Mouse (Mus musculus) embryonic fibroblast, embryonic 13.5 days (primary cell): ENCODE measurements around the gene Atp1a3.
A peak's percentile ranks its signal among the peaks of the same experiment; 100 is the strongest.

ENCODE experiments used
- CTCF ChIP-seq: IDR thresholded peaks from 2 replicates; pipeline ENCODE4 v1.5.1; 2011; ENCODE audit warnings: mild to moderate bottlenecking, control low read depth, low read length, moderate library complexity, borderline replicate concordance; ENCODE audit not compliant: insufficient read depth
- POLR2A ChIP-seq: IDR thresholded peaks from 2 replicates; pipeline ENCODE4 v1.6.1; 2011; ENCODE audit warnings: low read depth, mild to moderate bottlenecking, control low read depth, low read length, moderate library complexity

DNA sequence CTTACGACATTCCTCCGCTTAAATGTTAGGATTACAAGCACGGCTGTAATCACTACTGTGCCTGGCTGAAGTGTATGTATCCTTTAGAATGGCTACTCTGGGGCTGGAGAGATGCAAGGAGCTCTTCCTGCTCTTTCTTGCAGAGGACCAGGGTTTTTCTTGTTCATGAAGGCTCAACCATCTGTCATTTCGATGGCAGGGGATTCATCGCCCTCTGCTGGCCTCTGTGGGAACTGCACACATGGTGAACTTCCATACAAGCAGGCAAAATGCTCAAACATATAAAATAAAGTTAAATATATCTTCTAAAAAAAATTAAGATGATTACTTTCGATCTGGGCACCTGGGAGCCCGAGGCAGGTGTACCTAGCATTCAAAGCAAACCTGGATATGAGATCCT lies 30.2 kb upstream of the Atp1a3 start:
- peak; percentile 75; the same call in 1 of the 2 replicates for TF ChIP-seq CTCF
- TF ChIP-seq POLR2A = no peak
